Mouse (Mus musculus) hematopoietic stem cell, adult 5-6 weeks (primary cell): ENCODE results near the gene Zfp266. TPM values are rescaled to one million over a fixed set of nuclear protein-coding genes. Genes with fewer than 3 reads are reported as not detected.
"Not testable (repeated sequence)": the region's sequence is repeated elsewhere in the genome, so short reads cannot be mapped to it uniquely, and the experiment has no call there.

Experiments used
- ATAC-seq, 2 experiments: fragments of 125-278 bp in 1 of 2; replicated peaks in 1 of 2; 2 replicates each; pipeline ENCODE4 v1.8.0; 2016 to 2017; ENCODE audit warnings: inconsistent platforms in 2 of 2, mild to moderate bottlenecking in 2 of 2, moderate number of reproducible peaks in 2 of 2, low read depth in 1 of 2, moderate TSS enrichment in 1 of 2; ENCODE audit not compliant: low FRiP score in 2 of 2, poor library complexity in 2 of 2, severe bottlenecking in 2 of 2, insufficient read depth in 1 of 2, low TSS enrichment in 1 of 2
- total RNA-seq: library from RNA; stranded (forward); fragments of 172-1452, 232-1000 nt; gene quantifications from 2 replicates; pipeline ENCODE4 v1.2.3, GENCODE M21; 2017

The Zfp266 gene
- total RNA-seq, result 71.9 and 79.2 TPM in 2 replicates

DNA sequence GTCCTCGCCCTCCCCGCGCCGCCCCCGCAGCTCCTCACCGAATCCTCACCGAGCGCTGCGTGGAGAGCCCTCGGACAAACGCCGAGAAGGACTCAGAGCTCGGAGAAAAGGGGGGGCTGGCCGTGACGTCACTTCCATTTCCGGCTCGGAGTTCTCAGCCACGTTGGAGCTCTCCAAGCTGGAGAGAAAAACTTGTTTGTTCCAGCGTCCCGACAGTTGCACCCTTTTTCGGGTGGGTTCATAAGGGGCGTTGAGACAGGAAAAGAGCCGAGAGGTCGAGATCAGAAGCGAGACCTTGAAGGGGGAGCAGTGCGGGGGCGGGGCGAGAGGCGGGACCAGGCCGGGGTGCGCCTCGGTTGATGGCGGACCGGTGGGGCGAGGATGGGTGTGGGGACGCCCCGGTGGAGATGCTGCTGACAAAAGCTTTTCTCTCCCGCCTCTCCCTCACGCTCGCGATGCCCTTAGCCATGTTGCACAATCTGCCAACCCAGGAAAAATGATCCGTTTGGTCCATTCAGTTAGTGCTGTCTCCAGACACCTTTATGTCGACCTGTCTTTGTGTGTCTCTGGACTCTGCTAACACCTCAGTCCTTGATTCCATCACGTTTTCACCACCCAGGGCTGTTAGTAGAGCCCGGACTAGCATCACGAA is at the start of gene Zfp266:
Zfp266 (minus strand) TSS at position 112 of the 652 bp plus-strand sequence.
- ATAC-seq, result peak; percentile 90 to 92

DNA sequence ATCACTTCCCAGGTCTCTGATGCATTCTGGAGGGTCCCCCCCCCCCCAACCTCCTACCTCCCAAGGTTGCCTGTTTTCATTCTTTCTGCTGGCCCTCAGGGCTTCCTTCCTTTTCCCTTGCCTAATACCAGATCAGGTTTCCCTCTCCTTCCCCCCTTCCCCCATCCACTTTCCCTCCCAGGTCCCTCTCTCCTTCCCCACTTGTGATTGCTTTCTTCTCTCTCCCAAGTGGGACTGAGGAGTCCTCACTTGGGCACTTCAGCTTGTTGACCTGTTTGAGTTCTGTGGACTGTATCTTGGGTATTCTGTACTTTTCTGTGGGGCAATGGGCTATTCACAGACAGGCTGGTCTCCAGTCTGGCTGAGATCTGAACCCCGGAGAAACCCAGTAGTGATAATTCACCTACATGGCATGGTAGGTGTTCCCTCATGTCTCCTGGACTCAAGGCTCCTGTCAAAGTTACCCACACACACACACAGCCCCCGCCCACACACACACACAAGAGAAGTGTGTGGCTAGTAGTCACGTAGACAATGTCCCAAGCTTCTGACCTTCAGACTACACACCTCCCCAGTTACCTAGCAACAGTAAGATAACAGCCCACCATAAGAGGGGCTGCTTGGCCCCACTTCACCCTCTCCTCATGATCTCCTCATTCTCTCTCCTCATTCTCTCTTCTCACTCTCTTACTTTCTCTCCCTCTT is 44.3 kb upstream of the Zfp266 start:
- ATAC-seq, result not testable (repeated sequence)

DNA sequence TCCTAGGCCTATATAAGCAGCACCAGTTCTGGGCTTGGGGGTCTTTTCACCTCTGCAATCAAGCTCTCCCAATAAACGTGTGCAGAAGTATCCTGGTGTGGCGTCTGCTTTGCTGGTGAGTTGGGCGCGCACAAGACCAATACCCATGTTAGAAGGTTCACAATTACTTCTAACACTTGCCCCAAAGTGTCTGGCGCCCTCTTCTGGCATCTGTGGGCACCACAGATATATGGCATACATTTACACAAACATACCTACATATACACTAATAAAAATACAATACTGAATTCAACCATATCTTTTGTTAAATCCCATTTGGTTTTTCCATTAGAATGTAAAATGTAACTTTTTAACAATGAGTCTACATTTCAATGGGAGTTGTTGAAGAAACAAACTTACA is 41.0 kb upstream of the Zfp266 start:
- ATAC-seq, result no peak

DNA sequence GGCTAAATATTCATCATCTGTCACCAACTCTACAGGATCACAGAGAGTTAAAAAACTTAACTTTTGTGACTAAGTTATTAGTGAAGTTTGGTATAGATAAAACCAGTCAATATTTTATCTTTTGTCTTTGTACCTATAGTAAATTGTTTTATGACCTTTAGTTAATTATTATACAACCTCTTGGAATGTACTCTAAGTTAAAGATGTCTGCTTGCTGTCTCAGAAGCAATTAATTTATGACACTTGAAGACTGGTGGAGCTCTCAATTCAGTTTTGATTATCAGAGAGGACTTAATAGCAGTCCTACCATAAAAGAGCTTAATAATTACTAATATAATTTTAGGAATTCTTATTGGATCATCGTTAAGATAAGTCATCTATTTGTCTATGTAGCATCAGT is 31.5 kb upstream of the Zfp266 start:
- ATAC-seq, result no peak

DNA sequence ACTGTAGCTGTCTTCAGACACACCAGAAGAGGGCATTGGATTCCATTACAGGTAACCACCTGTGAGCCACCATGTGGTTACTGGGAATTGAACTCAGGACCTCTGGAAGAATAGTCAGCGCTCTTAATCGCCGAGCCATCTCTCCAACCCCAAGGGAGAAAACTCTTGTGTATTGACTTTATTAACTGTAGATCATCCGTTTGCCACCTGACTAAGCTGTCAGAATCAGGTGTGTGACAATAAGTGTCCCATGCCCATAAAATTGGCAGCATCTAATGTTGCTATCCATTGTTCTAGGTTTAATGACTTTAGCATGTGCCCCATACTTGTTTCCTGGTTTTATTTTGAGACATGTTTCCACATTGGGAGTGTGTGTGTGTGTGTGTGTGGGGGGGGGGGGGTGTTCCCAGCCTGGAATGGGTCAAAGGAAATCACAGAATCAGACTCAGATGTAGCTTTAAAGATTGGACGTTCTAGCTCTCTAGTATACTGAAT is 30.6 kb upstream of the Zfp266 start:
- no peak for ATAC-seq

DNA sequence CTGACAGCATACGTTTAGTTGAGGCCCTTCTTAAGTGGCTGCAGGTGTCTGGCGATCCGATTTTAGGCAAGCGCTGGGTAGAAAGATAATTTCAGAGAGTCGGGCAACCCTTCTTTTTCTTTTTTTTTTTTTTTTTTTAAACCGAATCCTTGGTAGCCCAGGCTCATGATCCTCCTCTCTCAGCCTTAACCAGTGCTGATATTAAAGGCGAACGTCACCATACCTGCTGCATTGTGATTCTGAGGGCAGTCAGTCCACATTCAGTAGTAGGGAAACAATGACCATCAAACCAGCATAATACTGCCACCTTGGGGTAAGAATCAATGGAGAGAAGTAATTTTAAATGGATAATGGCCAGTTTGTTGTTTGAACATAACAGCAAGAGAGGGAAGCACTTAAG is 23.9 kb upstream of the Zfp266 start:
- ATAC-seq, result peak; percentile 23 to 51; a peak in 1 of 4 replicates

DNA sequence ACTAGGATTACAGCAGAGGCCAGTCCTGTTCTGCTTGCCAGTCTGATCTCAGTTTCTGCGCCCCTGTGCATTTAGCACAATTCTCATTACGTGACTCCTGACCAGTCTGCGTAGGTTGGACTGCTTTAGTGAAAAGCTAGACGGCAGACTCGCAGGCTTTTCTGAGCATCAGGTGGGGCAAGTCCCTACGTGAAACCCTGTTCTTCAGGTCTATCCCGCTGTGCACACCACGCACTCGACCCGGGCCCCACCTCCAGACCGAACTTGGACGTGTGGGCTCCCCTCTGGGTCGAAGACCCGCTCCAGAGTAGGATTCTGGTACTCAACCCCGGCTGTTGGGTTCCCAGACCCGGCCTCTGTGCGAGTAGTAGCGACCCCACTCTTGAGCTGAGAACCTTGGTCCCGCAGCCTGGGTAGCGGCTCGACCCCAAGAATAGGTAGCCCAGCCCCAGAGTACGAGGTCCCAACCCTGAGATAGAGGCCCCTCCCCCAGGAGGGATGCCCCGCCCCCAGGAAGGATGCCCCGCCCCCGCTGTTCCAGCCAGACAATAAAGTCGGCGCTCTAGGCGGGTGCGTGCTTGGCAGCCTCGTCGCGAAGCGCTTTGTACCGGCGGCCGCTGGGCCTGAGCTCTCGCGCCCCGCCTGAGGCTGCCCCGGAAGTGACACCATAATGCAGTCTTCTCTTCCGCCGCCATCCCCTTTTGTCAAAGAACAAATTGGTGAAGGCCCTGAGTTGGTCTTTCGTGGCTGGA is 23.0 kb upstream of the Zfp266 start:
- peak; percentile 83 to 87 for ATAC-seq

DNA sequence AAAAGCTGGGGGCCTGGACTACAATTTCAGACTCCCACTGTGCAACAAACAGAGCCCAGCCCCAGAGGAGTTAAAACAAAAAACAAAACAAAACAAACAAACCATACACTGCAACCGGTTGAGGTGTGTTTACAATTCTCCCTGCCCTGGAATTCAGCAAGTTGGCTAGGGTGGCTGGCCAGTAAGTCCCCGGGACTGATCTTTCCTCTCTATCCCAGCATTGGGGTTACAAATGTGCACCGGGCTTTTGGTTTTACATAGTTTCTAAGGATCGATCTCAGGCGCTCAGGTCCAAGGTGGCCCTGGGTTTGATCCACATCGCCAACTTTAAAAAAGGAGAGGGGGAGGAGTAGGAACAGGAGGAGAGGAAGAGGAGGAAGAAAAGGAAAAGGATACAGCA is 22.3 kb upstream of the Zfp266 start:
- no peak for ATAC-seq

DNA sequence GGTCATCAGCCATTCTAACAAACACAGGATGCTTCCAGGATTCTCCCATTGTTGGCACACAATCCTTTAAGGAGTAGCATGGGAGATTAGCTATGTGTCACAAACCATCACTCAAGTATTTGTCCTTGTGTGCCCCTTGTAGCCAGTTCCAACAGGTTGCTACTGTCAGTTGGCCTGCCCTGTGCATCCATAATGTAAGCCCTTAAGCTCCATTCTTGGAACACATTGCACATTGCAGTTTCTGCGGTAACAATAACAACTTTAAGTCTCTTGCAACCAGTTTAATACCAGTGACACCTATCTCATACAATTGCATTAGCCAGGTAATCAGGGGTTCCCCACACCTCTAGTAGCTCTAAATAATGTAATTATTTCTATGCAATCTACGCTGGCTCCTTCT is 15.4 kb upstream of the Zfp266 start:
- no peak for ATAC-seq

DNA sequence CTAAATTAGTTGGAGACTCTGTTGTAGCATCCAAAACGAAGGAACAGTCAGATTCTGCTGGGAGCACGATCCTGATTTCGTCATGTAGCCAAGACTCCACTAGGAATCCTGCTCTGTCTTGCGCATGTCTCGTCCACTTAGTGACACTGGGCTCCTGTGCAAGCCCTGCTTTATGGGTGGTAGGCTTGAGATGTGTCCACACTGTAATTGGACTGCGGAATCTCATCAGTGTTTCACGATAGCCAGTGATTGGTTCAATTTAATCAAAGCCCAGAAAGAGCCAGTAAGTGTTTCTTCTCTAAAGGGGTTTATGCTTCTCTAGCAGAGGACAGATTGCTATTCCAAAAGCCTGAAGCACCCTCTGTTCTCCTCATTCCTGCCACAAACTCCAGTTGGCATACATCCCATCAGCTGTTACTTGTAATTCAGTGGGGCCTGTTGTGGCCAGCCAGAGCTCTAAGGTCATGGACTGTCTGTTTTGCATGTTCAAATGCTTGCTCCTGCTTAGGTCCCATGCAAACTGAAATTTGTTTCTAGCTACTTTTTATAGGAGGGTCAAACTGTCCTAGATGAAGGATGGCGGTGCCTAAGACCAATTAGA is 13.2 kb upstream of the Zfp266 start:
- ATAC-seq, result no peak

DNA sequence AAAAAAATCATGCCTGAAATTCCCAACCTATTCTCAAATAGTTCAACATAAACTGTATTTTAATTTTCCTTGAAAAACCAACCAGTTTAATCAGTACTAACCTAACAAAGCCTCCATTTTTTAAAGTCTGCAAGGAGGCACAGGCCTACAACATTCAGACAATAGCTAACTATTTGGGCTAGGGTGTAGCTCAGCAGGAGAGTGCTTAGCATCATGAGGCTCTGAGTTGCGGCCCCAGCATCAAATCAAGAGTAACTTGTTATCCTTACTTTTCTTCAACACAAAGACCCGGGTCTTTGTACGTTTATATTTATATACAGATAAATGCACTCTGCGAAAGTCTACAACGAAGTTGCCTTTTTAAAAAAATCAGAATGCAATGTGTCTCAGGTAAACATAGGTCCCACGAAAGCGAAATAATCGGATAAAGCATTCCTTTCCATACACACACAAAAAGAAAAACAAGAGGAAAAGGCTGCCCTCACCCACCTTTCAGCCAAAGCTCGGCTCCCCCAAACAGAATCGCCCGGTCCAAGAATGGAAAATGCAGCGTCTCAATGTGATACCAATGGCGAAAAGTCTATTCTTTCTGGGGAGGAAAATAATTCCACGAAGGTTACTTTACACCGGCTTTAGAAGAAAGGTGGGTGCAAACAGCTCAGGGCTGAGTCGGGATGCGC is 546 bp downstream of the Zfp266 start:
- no peak for ATAC-seq

DNA sequence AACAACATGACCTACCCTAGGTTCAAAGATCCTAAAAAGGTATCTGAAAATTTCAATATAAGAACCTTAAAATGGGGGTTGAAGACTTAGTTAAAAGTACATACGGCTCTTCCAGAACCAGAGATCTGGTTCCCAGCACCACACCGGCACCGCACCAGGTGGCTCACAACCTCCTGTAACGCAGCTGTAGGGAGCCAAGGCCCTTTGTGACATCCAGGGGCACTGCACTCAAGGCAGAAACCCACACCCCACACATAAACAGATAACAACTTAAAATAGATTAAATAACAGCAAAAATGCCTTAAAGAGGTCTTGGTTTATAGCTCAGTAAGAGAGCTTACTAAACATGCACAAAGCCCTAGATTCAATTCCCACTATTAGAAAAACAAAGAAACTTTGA is 1.3 kb downstream of the Zfp266 start:
- no peak for ATAC-seq

DNA sequence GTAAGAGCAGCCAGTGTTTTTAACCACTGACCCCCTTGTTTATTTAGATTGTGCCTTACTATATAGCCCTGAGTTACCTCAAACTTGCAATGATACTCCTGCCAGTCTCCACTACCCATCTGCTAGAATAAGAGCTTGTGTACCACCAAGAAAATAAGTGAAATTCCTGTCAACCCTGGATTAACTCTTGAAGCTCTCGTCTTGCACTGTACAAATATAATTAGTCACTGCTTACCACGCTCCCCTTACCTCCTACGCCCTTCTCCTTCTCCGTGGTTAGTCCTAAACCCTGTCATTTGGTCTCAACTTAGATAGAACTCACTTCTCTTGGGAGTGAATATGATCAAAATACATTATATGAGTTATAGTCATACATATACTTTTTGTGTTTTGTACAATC is 2.5 kb downstream of the Zfp266 start:
- ATAC-seq, result no peak

DNA sequence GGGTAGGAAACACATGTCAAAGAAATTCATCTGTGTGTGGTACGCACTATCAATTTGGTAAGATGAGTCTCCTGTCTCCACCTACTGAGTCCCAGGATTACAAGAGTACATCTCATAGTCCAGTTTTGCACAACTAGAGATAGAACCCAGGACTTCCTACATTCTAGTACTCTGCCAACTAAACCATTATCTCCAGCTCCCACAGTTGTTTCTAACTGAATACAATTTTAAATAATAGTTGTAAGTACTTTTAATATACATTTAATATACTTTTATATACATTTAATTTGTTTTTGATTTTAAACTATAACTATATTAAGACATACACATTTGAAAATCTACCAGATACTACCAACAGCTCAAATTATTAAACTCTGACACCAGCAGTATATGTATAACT is 3.5 kb downstream of the Zfp266 start:
- no peak for ATAC-seq

DNA sequence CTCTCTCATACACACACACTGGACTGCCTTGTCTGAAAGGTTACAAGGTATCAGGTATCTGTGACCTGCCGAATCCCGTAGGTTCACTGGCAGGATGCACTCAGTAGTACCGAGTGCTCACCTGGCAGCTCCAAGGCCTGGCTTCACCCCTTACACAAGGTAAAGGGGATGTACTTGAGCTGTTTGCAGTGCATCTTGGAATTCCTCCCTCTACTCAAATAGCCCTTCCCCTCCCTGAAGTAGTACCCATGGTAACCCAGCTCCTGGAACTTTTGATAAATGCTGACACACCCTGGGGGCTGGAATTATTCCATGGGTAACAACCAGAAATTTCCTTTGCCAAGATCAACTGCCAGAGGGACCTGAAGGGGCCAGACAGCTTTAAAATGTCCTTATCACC is 7.2 kb downstream of the Zfp266 start:
- ATAC-seq, result no peak

DNA sequence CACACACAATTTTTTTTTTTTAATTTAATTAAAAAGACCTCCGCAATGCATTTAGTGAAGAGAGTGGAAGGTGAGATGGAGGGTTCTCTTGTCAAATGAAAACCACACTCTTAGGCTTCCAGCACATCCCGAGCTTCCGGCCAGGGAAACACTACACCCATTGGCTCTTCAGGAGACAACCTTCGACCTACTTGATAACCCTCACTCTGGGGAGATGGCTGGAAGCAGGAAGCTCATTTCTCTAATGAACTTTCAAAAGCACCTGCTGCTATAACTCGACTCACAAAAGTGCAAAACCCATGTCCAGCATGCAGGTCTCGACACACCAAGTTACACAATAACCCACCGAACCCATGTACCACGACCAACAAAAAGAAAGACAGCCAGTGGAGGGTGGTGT is 8.5 kb downstream of the Zfp266 start:
- no peak for ATAC-seq

DNA sequence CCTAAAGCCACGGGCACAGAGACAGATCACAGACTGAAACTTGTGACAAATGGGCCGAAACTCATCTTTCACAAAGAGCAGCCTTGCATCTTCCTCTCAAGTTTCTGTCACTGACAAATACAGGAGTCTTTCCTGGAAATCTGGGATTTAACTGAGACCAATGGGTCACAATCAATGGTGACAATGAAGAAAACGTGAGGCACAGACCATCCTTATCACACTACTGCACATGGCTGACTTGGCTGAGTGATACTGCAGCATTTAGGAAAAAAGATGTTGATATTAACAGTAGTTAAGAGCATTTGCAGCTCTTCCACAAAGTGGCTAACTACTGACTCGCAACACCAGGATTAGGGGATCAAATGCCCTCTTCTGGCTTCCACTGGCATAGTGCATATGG is 9.6 kb downstream of the Zfp266 start:
- no peak for ATAC-seq
